Mouse (Mus musculus) right cerebral cortex, postnatal 36 days (tissue): ENCODE results near the gene Rpl6.
"Not testable (repeated sequence)": the region's sequence is repeated elsewhere in the genome, so short reads cannot be mapped to it uniquely, and the experiment has no call there.

Experiments used
- DNase-seq, 2 experiments: peaks; one replicate each; pipeline ENCODE4 v3.0.0; 2022; ENCODE audit warnings: low spot score in 2 of 2, mixed read lengths in 1 of 2

Gene Rpl6

GRCm38 (mm10) chr5:121196764-121197163 is 7.5 kb upstream of the Rpl6 start:
- no peak for DNase-seq

GRCm38 (mm10) chr5:121197337-121197736 is 6.9 kb upstream of the Rpl6 start:
- no peak for DNase-seq

GRCm38 (mm10) chr5:121198376-121198775 is 5.9 kb upstream of the Rpl6 start:
- no peak for DNase-seq

- no peak for DNase-seq
Observed at GRCm38 (mm10) chr5:121201739-121202138, 2.5 kb upstream of the Rpl6 start.

GRCm38 (mm10) chr5:121202467-121202866 is 1.8 kb upstream of the Rpl6 start:
- DNase-seq, result no peak

- not testable (repeated sequence) for DNase-seq
Observed at GRCm38 (mm10) chr5:121205537-121206130, 1.4 kb downstream of the Rpl6 start.

- DNase-seq, result no peak
Observed at GRCm38 (mm10) chr5:121206540-121206939, 2.3 kb downstream of the Rpl6 start.

GRCm38 (mm10) chr5:121206984-121207383 is 2.7 kb downstream of the Rpl6 start:
- DNase-seq, result no peak

- DNase-seq, result no peak
Observed at GRCm38 (mm10) chr5:121209755-121210600, 5.7 kb downstream of the Rpl6 start.

- no peak for DNase-seq
Observed at GRCm38 (mm10) chr5:121210601-121210924, 6.3 kb downstream of the Rpl6 start.

- DNase-seq, result no peak
Observed at GRCm38 (mm10) chr5:121212108-121212507, 7.8 kb downstream of the Rpl6 start.

- no peak for DNase-seq
Observed at GRCm38 (mm10) chr5:121214707-121215106, 10.4 kb downstream of the Rpl6 start.

GRCm38 (mm10) chr5:121215380-121216125 is 11.3 kb downstream of the Rpl6 start:
- DNase-seq, result peak; percentile 62 to 70

GRCm38 (mm10) chr5:121216126-121216446 is 11.8 kb downstream of the Rpl6 start:
- DNase-seq, result no peak

GRCm38 (mm10) chr5:121216584-121217312 is 12.5 kb downstream of the Rpl6 start:
- DNase-seq, result not testable (repeated sequence)

- DNase-seq, result no peak
Observed at GRCm38 (mm10) chr5:121217313-121217634, 13.0 kb downstream of the Rpl6 start.

GRCm38 (mm10) chr5:121219190-121219589 is 14.9 kb downstream of the Rpl6 start:
- DNase-seq, result no peak

- peak; percentile 89 to 94 for DNase-seq
Observed at GRCm38 (mm10) chr5:121219980-121220731, 15.9 kb downstream of the Rpl6 start, which contains the start of gene Hectd4. TSS of gene Hectd4 (plus strand) at chr5:121220219.

GRCm38 (mm10) chr5:121220732-121221301 is 16.5 kb downstream of the Rpl6 start:
- DNase-seq, result no peak

GRCm38 (mm10) chr5:121221328-121221850 is 17.1 kb downstream of the Rpl6 start:
- DNase-seq, result no peak

GRCm38 (mm10) chr5:121224020-121224419 is 19.7 kb downstream of the Rpl6 start:
- DNase-seq, result not testable (repeated sequence)
